Mouse (Mus musculus) gastrocnemius, postnatal 25 days (tissue): Measurements from ENCODE around the gene Zfyve26. TPM values are rescaled to one million over a fixed set of nuclear protein-coding genes. Genes with fewer than 3 reads are reported as not detected.
A peak's percentile ranks its signal among the peaks of the same experiment; 100 is the strongest.
"Not testable (repeated sequence)": the region's sequence is repeated elsewhere in the genome, so short reads cannot be mapped to it uniquely, and the experiment has no call there.

Experiments
- DNase-seq: peaks from one replicate; pipeline ENCODE4 v3.0.0; 2022
- total RNA-seq, 2 experiments: library from RNA; stranded (reverse); gene quantifications; 1 replicate in 1 of 2; 2 replicates in 1 of 2; pipeline ENCODE4 v1.2.3; 2021

Gene Zfyve26
- total RNA-seq, 2 experiments from 2014 or later, result 15.4 to 16.2 TPM

DNA sequence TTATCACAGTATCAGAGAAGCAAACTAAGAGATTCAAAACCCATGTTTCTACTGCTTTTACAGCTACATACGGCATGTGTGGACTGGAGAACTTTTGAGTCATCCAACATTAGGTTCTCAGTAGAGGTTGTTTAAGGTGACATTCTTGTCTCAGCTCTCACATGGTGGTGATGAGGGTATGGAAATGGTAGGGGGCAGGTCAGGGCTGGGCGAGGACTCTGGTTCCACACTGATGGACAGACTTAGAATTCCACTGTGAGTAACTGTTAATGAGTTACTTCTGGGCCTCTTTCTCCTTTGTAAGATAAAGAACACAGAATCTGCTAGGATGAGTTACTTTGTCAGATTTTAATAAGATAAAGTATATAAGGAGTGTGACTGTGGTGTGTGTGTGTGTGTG lies 36.0 kb downstream of the Zfyve26 start:
- DNase-seq, result no peak

DNA sequence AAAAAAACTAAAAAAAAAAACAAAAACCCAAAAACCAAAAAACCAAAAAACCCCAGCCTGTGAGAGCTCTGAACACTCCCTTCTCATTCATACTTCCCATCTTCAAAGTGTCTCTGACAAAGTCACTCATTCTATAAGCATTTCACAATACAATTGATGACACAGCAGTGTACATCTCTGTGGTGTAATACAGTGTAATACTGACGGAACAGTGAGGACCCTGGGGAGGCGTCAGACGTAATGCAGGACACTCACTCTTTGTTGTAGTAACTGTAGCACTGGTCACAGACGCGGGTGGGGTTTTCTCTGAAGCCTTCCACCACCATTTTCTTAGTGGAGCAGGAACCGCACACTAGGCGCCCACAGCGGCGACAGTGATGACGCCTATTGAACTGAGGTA lies 41.1 kb downstream of the Zfyve26 start:
- no peak for DNase-seq

DNA sequence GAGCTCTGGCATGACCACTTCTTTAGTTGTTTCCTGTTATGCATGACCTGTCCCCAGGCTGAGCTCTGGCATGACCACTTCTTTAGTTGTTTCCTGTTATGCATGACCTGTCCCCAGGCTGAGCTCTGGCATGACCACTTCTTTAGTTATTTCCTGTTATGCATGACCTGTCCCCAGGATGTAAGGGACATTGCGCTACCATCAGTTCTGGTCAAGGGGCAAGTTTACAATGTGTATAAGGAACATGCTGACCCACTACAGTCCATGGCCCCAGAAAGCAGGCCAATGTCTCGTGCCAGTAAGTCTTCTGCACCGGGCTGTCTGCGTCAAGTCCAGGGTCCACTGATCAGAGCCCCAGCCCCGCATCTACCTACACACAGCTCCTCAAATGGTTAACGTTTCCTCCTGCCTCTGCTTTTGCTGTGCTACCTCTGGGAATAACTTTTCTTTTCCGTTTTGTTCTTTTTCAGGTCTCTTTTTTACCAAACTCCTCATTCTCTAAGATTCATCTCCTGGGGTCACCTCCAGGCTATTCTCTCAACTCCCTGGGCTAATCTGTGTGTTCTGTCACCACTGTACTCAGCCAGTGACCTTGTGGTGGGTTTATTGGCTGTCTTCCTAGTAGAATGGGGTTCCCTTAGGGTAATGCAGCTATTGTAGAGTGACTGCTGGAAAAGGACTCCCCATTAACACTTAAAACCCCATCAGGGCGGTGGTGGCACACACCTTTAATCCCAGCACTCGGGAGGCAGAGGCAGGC lies 42.6 kb downstream of the Zfyve26 start:
- DNase-seq, result no peak

DNA sequence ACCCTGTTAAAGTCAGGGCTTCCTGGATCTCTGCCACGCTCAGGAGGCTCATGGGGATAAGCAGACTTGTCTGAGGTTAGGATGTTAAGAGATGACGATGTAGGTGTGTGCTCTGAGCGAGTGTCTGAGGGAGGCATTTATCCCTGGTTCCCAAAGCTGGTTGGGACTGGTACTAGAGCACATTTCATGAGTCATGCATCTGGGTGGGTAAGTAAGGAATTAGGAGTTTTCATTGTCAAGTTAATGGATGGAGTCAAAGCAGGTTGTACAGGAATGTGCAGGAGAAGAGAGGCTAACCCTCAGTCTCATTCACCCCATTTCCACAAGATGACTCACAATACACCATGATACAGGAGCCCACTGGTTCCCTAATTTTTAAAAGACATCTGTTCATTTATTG lies 48.0 kb downstream of the Zfyve26 start:
- no peak for DNase-seq

DNA sequence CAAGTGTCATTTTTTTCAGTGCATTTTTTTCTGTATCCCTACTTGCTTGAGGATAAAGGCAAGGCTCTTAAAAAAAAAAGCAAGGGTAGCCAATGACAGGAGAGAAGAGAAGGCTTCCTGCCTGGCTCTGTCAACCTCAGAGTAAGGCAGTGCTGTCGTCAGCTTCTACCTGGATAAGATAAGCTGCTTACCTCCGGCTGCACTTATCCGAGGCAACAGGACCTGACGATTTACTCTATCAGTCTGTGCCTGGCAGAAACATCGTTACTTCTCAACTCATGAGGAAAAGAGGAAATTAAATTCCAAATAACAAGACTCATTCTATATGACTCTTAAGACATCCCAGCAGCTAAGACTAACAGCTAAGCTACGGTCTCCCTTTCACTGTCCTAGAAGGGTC lies 53.2 kb downstream of the Zfyve26 start:
- DNase-seq, result no peak

DNA sequence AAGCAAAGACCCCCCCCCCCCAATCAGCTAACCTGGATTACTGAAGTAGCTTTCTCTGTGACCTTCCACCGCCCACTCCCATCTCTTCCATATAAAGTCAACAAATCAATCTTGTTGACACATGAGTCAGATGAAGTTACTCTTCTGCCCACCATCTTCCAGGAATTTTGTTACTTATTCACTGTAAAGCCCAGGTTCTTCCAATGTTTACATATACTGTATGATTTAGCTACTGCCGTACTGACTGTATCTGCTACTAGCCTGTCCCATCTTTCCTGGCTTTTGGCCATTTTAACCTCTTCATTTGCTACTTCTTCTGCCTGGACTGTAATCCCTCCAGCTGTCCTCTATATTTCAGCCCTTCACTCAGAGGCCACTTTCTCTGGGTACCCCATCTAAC lies 54.1 kb downstream of the Zfyve26 start:
- DNase-seq, result no peak

DNA sequence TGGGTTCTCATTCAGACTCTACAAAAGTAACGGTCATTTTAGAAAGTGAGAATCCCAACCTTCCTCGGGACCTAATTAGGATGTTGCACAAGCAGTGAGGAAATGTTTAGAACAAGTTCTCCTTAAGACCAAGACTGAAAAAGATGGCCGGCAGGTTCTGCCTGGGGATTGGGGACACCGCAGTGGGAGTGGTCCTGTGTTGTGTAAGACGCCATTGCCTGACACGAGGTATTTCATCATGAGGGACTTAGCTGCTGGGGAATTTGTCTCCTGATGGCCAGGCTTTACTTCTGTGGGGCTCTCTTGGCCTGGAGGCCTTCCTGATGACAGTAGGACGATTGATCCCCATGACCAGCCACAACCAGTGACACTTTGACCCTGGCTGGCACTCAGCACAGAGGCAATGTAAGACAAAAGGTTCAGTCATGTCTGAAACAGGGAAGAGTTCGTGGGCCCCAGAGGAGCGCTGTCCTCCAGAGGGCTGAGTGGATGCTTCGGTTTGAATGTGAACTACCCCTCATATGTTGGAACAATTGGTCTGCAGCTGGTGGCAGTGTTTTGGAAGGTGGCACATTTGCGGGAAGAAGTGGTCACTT lies 60.5 kb downstream of the Zfyve26 start:
- no peak for DNase-seq

DNA sequence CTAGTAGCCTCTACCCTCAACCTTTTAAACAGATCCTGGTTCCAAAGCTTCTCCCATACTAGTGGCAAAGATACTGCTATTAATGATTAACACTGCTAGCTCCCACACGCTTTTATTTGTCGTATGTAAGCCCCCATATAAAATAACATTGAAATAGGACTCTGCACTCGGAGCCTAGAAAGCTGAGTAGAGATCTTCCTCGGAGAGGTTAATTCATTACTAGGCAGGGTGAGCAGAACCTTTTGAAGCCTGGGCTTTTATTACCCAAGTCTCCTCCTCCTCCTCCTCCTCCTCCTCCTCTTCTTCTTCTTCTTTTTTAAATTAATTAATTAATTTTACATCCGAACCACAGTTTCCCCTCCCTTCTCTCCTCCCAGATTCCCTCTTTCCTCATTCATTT lies 78.6 kb downstream of the Zfyve26 start:
- DNase-seq, result no peak

DNA sequence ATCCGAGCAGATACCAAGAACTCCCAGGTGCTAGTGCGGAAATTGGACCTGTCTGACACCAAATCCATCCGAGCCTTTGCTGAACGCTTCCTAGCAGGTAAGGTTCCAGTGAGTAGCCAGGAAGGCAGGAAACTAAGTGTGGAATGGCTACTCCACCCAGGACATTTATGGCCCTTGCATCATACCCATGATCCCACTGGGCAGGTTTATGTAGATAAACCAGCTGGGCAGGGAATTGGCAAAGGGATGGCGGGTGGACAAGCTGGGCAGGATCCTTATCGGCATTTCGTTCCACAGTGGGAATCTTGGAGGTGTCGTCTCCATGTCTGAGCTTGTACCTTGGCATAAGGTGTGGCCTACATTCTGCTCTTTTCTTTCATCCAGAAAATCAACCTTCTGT lies 84.7 kb downstream of the Zfyve26 start:
- no peak for DNase-seq

DNA sequence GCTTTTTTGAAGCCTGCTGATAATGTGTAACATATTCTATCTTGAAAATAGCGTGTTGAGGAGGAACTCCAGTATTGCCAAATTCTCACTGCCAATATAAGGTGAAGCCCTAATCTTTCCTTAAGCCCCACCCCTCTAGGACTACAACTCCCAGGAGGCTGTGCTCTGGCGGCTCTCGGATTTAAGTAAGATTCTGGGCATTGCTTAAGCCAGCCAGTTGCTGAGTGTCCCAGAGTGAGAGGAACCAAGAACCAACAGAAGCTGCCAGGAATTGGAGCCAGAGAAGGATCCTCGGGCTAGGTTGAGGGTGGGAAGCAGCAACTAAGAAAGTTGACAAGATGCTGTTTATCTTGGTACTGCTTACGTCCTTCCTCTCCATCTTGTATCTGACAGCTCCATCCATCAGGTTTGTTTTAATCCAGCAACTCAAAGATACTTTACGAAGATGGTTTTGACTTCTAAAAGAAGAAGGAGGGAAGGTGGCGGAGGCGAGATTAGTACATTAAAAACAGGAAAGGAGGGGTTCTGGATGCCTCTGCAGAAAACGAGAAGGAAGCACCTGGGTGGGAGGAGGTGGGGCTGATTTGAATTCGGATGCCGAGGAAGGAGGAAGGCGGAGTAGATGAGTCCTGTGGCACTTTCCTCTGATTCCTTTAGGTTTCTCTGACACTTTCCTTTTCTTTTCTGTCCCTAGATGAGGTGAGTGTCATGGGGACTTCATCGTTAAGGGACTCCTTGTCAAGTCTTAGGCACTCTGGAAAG lies 87.2 kb downstream of the Zfyve26 start, which contains the start of gene Rdh12:
Gene Rdh12 (plus strand): TSS at position 212 of the 762 bp plus-strand sequence.
- peak; percentile 9 for DNase-seq

DNA sequence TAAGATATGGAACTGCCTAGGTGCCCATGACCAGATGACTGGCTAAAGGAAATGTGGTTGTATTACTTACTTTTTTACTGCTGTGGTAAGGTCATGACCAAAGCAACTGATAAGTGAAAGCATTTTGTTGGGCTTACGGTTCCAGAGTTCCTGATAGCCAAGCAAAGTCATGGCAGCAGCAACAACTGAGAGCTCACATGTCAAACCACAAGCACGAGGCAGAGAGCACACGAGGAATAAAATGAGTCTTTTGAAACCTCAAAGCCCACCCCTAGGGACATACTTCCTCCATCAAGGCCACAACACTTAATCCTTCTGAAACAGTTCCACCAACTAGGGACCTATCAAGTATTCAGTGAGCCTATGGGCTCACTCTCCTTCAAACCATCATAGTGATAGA lies 94.2 kb downstream of the Zfyve26 start:
- no peak for DNase-seq

DNA sequence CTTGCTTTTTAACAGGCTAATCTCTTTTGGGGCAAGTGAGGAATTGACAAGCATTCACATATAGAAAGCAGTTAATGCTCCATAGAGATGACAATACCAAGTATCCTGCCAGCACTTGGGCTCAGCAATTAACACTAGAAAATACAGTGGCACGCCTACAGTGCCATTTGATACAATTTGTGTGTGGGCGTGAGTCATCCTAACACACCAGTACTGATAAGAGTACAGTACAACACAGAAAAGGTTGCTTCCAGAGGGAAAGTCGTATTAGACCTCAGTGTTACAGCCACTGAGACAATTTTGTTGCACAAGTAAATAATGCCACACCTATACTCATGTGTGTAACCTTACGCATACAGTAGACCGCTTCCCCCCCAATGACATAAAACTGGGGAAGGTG lies 99.0 kb downstream of the Zfyve26 start:
- no peak for DNase-seq

DNA sequence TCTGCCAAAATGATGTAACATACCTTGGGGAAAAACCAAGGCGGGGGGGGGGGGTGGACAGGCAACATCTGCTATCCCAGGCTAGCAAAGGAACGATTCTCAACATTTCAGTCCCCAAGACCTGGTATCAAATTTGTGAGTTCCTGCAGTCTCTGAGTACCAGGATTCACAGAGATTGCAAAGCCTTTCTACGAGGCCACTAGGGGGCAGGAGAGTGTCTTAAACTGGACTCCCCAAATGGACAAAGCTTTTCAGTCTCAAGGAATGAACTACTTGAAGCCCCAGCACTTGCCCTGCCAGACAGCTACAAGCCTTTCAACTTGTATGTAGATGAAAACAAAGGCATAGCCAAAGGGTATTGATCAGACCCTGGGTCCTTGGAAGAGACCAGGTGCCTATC lies 102.7 kb downstream of the Zfyve26 start:
- DNase-seq, result peak; percentile 37

DNA sequence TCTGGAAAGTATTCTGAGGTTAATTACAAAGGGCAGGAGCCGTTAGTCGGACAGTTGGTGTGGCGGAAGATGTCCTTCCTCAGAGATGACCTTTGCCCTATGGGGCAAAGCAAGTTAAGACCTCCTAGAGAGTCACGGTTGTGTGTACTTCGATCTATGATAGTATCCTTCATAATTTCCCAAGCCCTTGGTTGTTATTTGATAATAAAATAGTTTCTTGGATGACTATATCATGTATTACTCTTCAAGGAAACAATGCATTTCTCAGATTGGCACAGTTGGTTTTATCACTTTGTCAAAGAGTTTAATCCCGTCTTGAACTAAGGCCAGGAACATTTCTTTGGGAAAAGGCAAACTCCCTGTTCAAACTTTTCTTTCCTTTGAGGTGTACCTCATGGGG lies 103.9 kb downstream of the Zfyve26 start, which contains the start of gene Rdh11:
Gene Rdh11 (minus strand): TSS at position 101 of the 400 bp plus-strand sequence.
- no peak for DNase-seq

DNA sequence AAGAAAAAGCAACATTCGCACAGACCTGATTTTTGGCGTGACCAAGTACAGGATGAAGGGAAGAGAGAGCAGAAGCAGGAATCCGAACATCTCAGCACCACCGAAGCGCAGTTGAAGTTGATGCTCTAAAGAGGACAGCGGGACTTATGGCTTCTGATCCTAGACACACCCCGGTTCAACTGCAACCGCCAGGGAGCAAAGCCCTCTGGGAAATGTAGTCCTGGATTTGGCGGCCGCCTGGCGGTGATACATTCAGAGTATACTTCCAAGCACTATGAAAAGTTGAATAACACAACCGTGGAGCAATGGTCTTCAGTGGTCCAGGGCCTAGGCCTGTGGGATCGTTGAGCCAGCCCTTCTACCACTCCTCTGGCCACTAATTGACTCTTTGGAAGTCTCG lies 104.4 kb downstream of the Zfyve26 start:
- DNase-seq, result peak; percentile 62

DNA sequence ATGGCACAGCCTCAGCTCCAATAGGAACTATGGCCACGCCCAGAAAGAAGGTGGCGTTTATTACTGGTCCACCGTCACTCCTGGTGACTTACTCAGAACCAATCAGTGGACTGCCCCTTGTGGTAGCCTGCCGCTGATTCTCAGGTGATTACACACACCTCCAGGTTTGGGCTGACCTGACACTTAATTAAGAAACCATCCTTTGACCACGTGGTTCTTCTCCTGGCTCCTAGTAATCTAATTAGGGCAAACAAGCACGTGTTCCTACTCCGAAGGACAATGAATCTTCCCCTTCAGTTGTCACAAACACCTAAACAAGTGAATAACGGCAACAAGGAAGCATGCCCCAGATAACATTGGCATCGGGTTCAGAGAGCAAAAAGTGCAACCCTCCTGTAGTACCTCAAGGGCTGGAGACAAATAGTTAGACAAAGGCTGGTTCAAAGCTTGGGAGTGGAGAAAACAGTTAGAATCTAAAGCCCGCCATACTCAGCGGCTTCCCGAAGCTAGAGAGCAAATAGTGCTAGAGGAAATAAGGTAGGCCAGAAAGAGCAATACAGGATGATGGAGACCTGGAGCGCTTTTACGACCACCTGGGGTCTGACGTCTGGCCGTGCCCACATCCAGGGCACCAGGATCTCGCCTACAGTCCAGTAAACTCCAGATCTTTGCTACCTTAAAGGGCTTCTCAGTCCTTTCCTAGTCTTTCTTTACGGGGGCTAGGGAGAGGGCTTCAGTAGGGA lies 105.0 kb downstream of the Zfyve26 start:
- DNase-seq, result no peak

DNA sequence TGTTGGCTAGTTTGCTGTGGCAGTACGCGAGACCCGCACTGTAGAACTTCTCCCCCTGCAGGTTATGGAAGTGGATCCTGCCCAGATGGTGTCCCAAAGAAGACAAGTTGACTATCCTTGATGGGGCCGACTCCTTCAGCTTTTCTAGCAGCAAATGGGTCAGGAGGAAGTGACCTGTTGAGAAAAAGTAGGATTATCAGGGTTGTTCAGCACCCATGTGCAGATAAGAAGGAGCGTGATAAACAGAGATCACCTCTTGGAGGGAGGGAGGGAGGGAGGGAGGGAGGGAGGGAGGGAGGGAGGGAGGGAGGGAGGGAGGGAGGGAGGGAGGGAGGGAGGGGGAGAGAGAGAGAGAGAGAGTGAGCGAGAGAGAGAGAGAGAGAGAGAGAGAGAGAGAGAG lies 110.9 kb downstream of the Zfyve26 start:
- DNase-seq, result not testable (repeated sequence)

Other genes with a start within 250 kb of the Zfyve26 start
- 1 to 10 TPM; 1.4 to 1.6 TPM for gene Pigh, start 206.7 kb downstream of the Zfyve26 start, total RNA-seq
- not detected for gene Arg2, start 165.5 kb downstream of the Zfyve26 start, total RNA-seq
- gene Vti1b, start 123.6 kb downstream of the Zfyve26 start, total RNA-seq, result 10 to 100 TPM; 60.1 to 66.5 TPM
- gene Rdh11, start 104.0 kb downstream of the Zfyve26 start, total RNA-seq, result 1 to 10 TPM; 2.4 to 2.7 TPM
- gene Rdh12, start 87.4 kb downstream of the Zfyve26 start, total RNA-seq, result under 1 TPM; 0.20 to 0.21 TPM
- under 1 TPM in 1 of 2 experiments, not detected in 1; 0.13 TPM for gene Rad51b, start 978 bp upstream of the Zfyve26 start, total RNA-seq